Mouse (Mus musculus) right cerebral cortex, adult 18-20 months (tissue): Measurements from ENCODE around the gene Catsper2.

Experiments used
- DNase-seq: peaks from one replicate; pipeline ENCODE4 v3.0.0; 2022; ENCODE audit warnings: mixed read lengths

The Catsper2 gene

GRCm38 (mm10) chr2:121353156-121353555 is 60.4 kb downstream of the Catsper2 start:
- DNase-seq, result no peak
